Mouse (Mus musculus) c-Kit-positive CD71-negative TER-119-negative erythroid progenitor cells, embryonic 14.5 days (primary cell): ENCODE measurements around the gene Ssc5d.

ENCODE experiments used
- DNase-seq: peaks from one replicate; pipeline ENCODE4 v3.0.0-alpha.2; 2013; ENCODE audit warnings: low read depth

Gene Ssc5d

GRCm38 (mm10) chr7:4948386-4948785 is 22.8 kb downstream of the Ssc5d start:
- no peak for DNase-seq

- DNase-seq: no peak
Observed at GRCm38 (mm10) chr7:4950561-4951342, 25.2 kb downstream of the Ssc5d start.

- no peak for DNase-seq
Observed at GRCm38 (mm10) chr7:4953815-4954445, 28.3 kb downstream of the Ssc5d start.

GRCm38 (mm10) chr7:4957361-4957760 is 31.8 kb downstream of the Ssc5d start:
- DNase-seq: no peak

- no peak for DNase-seq
Observed at GRCm38 (mm10) chr7:4963527-4963926, 37.9 kb downstream of the Ssc5d start.

GRCm38 (mm10) chr7:4964272-4964671 is 38.7 kb downstream of the Ssc5d start, which contains the start of gene Sbk2:
Gene Sbk2, minus strand, starts transcription at chr7:4964406.
- DNase-seq: peak; percentile 64

- DNase-seq: no peak
Observed at GRCm38 (mm10) chr7:4964988-4965387, 39.4 kb downstream of the Ssc5d start.

- DNase-seq: no peak
Observed at GRCm38 (mm10) chr7:4971068-4971467, 45.5 kb downstream of the Ssc5d start, which contains the start of gene Sbk3. Gene Sbk3, minus strand, starts transcription at chr7:4971168.

- no peak for DNase-seq
Observed at GRCm38 (mm10) chr7:4971710-4972109, 46.1 kb downstream of the Ssc5d start.

GRCm38 (mm10) chr7:4972321-4973047 is 46.9 kb downstream of the Ssc5d start:
- no peak for DNase-seq

- DNase-seq: no peak
Observed at GRCm38 (mm10) chr7:4975455-4975854, 49.9 kb downstream of the Ssc5d start.

- no peak for DNase-seq
Observed at GRCm38 (mm10) chr7:4976832-4977231, 51.2 kb downstream of the Ssc5d start.

- DNase-seq: no peak
Observed at GRCm38 (mm10) chr7:4988250-4988649, 62.7 kb downstream of the Ssc5d start.

GRCm38 (mm10) chr7:4993347-4993998 is 67.9 kb downstream of the Ssc5d start:
- no peak for DNase-seq

- no peak for DNase-seq
Observed at GRCm38 (mm10) chr7:4993999-4994788, 68.6 kb downstream of the Ssc5d start.
